Comparison of ENCODE assay signal across 33 mouse cellular contexts in the genomic region with DNA sequence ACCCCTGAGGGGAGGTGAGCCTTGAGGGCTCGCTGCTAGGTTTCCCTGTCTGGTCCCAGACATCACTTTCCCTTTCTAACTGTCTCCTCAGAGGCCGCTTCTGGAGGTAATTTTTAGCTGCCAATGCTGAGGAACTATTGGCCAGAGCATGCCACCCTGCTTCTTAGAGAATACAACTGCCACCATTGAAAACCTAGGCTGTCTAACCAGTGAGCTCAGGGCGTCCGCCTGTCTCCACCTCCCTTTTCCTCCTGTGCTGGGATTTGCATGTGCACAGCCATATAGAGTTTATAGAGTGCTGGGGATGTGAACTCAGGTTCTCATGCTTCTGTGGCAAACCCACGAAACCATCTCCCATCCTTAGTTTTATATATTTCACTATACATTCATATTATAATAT. TPM values are rescaled to one million over a fixed set of nuclear protein-coding genes. Genes with fewer than 3 reads are reported as not detected.
A peak's percentile ranks its signal among the peaks of the same experiment; 100 is the strongest.
DNase-seq lines count a peak whose midpoint lies in the region; ATAC-seq and TF ChIP-seq lines count a peak whose summit lies in the region.
"Had no signal": no experiment of that assay in that cellular context is flagged by ENCODE, and none has a peak within 500 bp of the region (broad histone marks: within the 10 kb centered on the region; RNA-seq: fewer than 3 reads in every experiment).

No protein-coding gene starts in this region.

- TF ChIP-seq RAD21 in CH12.LX (IDR thresholded peaks at IDR 0.05; ENCODE audit: low read depth, low read length), result no peak

- TF ChIP-seq CTCF in liver, postnatal 0 days (IDR thresholded peaks at IDR 0.05; ENCODE audit: low read depth), result no peak
- TF ChIP-seq CTCF in CH12.LX (conservative IDR thresholded peaks at IDR 0.05 in 1 of 2, IDR thresholded peaks at IDR 0.05 in 1 of 2; ENCODE audit: low read depth in 2 of 2, low read length in 2 of 2), result no peak

- H3K9me3 ChIP-seq in liver, postnatal 0 days (ENCODE audit: low read length), result no peaks in the 10 kb centered on the region
- no peaks in the 10 kb centered on the region for H3K9me3 ChIP-seq in CH12.LX (replicated peaks; ENCODE audit: low read length)
- H3K9me3 ChIP-seq in intestine, embryonic 15.5 days, result no peaks in the 10 kb centered on the region
- H3K9me3 ChIP-seq: embryonic facial prominence, embryonic 10.5 days; embryonic facial prominence, embryonic 13.5 days; forebrain, embryonic 12.5 days; forebrain, embryonic 15.5 days; hindbrain, embryonic 12.5 days; hindbrain, embryonic 15.5 days had no signal

- TF ChIP-seq POLR2A in CH12.LX (IDR thresholded peaks at IDR 0.05; ENCODE audit: low read depth, low read length), result peak; percentile 42; the same call in 1 of the 2 replicates

- H3K36me3 ChIP-seq in liver, postnatal 0 days (replicated peaks; ENCODE audit: insufficient read depth, low read length), result no peaks in the 10 kb centered on the region
- peaks cover 0 to 2% of the 10 kb centered on the region in 2 experiments for H3K36me3 ChIP-seq in CH12.LX (replicated peaks in 1 of 2; ENCODE audit: control insufficient read depth in 1 of 2, insufficient read depth in 1 of 2, low read length in 1 of 2)
- no peaks in the 10 kb centered on the region for H3K36me3 ChIP-seq in splenic B cell, adult 2 months (ENCODE audit: control insufficient read depth, insufficient read depth, low read length, poor library complexity, severe bottlenecking)
- H3K36me3 ChIP-seq in intestine, embryonic 15.5 days, result no peaks in the 10 kb centered on the region
- H3K36me3 ChIP-seq: embryonic facial prominence, embryonic 10.5 days; embryonic facial prominence, embryonic 13.5 days; forebrain, embryonic 12.5 days; forebrain, embryonic 15.5 days; hindbrain, embryonic 12.5 days; hindbrain, embryonic 15.5 days had no signal

- 60% methylated on average over 5 of the region's 5 CpGs for WGBS in liver, postnatal 0 days (ENCODE audit: insufficient replicate concordance)
- 73% methylated on average over 5 of the region's 5 CpGs for WGBS in intestine, embryonic 15.5 days

- no peaks in the 10 kb centered on the region for H3K27me3 ChIP-seq in liver, postnatal 0 days (ENCODE audit: insufficient read depth, low read length)
- no peaks in the 10 kb centered on the region for H3K27me3 ChIP-seq in CH12.LX (replicated peaks)
- H3K27me3 ChIP-seq in splenic B cell, adult 2 months (ENCODE audit: control insufficient read depth, insufficient read depth, low read length, poor library complexity, severe bottlenecking), result no peaks in the 10 kb centered on the region
- no peaks in the 10 kb centered on the region for H3K27me3 ChIP-seq in intestine, embryonic 15.5 days (replicated peaks)
- H3K27me3 ChIP-seq: embryonic facial prominence, embryonic 13.5 days; forebrain, embryonic 12.5 days; forebrain, embryonic 15.5 days; hindbrain, embryonic 12.5 days; hindbrain, embryonic 15.5 days had no signal

- H3K79me2 ChIP-seq in CH12.LX (replicated peaks; ENCODE audit: control insufficient read depth, extremely low read depth, insufficient read depth, poor library complexity, severe bottlenecking), result peaks cover 9% of the 10 kb centered on the region

- dilution Hi-C loops in CH12.LX (cut with MboI; ENCODE audit: extremely low pct_ligation_motif_present, extremely low pct_unique_long_range_greater_than_20kb, low sequenced_read_pairs), result no loop called here

- H3K4me3 ChIP-seq in liver, postnatal 0 days (ENCODE audit: low read depth, low read length), result no peak overlapping the region
- peak overlapping the region in 2 of 3 experiments; percentile 1 to 11 for H3K4me3 ChIP-seq in CH12.LX (replicated peaks in 1 of 3; ENCODE audit: low read depth in 2 of 3, low read length in 2 of 3, poor library complexity in 1 of 3)
- no peak overlapping the region for H3K4me3 ChIP-seq in intestine, embryonic 15.5 days (replicated peaks)
- H3K4me3 ChIP-seq: embryonic facial prominence, embryonic 10.5 days; embryonic facial prominence, embryonic 13.5 days; erythroblast, embryonic 14.5 days; forebrain, embryonic 12.5 days; forebrain, embryonic 15.5 days; hindbrain, embryonic 12.5 days; hindbrain, embryonic 15.5 days had no signal

- H3K27ac ChIP-seq in liver, postnatal 0 days (ENCODE audit: low read depth), result peak overlapping the region; percentile 34; the same call in 1 of the 2 replicates
- peak overlapping the region; percentile 84 for H3K27ac ChIP-seq in CH12.LX (ENCODE audit: insufficient read depth, low read depth)
- H3K27ac ChIP-seq in intestine, embryonic 15.5 days, result no peak overlapping the region
- H3K27ac ChIP-seq: embryonic facial prominence, embryonic 10.5 days; embryonic facial prominence, embryonic 13.5 days; forebrain, embryonic 12.5 days; forebrain, embryonic 15.5 days; hindbrain, embryonic 12.5 days; hindbrain, embryonic 15.5 days had no signal

- in situ Hi-C loops in CH12.LX (cut with MboI; ENCODE audit: low pct_ligation_motif_present, low pct_unique_long_range_greater_than_20kb, low sequenced_read_pairs), result no loop called here

- H3K4me2 ChIP-seq in liver, postnatal 0 days (ENCODE audit: low read depth, low read length), result no peak overlapping the region
- H3K4me2 ChIP-seq in CH12.LX (ENCODE audit: insufficient read depth, low read depth, poor library complexity, severe bottlenecking), result peak overlapping the region; percentile 86
- no peak overlapping the region for H3K4me2 ChIP-seq in intestine, embryonic 15.5 days (replicated peaks)
- H3K4me2 ChIP-seq: embryonic facial prominence, embryonic 13.5 days; forebrain, embryonic 12.5 days; forebrain, embryonic 15.5 days; heart, embryonic 11.5 days; hindbrain, embryonic 12.5 days; hindbrain, embryonic 15.5 days had no signal

- H3K9ac ChIP-seq in liver, postnatal 0 days (replicated peaks), result no peak overlapping the region
- peak overlapping the region; percentile 2; the same call in 1 of the 2 replicates for H3K9ac ChIP-seq in CH12.LX (ENCODE audit: insufficient read depth, low read depth)
- no peak overlapping the region for H3K9ac ChIP-seq in intestine, embryonic 15.5 days
- H3K9ac ChIP-seq: embryonic facial prominence, embryonic 13.5 days; forebrain, embryonic 12.5 days; forebrain, embryonic 15.5 days; hindbrain, embryonic 12.5 days; hindbrain, embryonic 15.5 days had no signal

- no peaks in the 10 kb centered on the region; the same call in 1 of the 2 replicates for H3K4me1 ChIP-seq in liver, postnatal 0 days (ENCODE audit: insufficient read depth)
- peaks cover 31 to 72% of the 10 kb centered on the region in 2 experiments for H3K4me1 ChIP-seq in CH12.LX (ENCODE audit: control insufficient read depth in 1 of 2, insufficient read depth in 2 of 2)
- H3K4me1 ChIP-seq in intestine, embryonic 15.5 days (replicated peaks), result no peaks in the 10 kb centered on the region
- H3K4me1 ChIP-seq: embryonic facial prominence, embryonic 10.5 days; embryonic facial prominence, embryonic 13.5 days; forebrain, embryonic 12.5 days; forebrain, embryonic 15.5 days; hindbrain, embryonic 12.5 days; hindbrain, embryonic 15.5 days had no signal

- TF ChIP-seq EP300 in liver, postnatal 0 days (IDR thresholded peaks at IDR 0.05; ENCODE audit: low read depth), result no peak
- 0 out of 2 replicates have a peak, but pooled peaks have one; percentile 8 for TF ChIP-seq EP300 in CH12.LX (IDR thresholded peaks at IDR 0.05; ENCODE audit: low read length)

- no peak for DNase-seq in liver, postnatal 0 days
- DNase-seq in liver (no peak), CH12.LX (ENCODE audit: extremely low read depth) (peak; percentile 54)
- peak; percentile 52 for DNase-seq in splenic B cell, adult 2 months (ENCODE audit: low read depth, low spot score)
- DNase-seq in gastrocnemius, postnatal 25 days, result no peak
- DNase-seq: cerebellum, adult 11 months; cerebellum, adult 8-10 months; cerebellum, postnatal 10 days; cerebellum, postnatal 36 days; embryo, embryonic 11 days; gastrocnemius, postnatal 10 days; heart, adult 11 months had no signal

- no peak for ATAC-seq in liver, postnatal 0 days
- ATAC-seq in megakaryocyte, adult 5-6 weeks (ENCODE audit: poor library complexity, severe bottlenecking), result peak; percentile 9; the same call in 1 of the 2 replicates
- no peak for ATAC-seq in intestine, embryonic 15.5 days
- ATAC-seq: forebrain, embryonic 15.5 days had no signal

RNA-seq across cellular contexts. Expression of gene Il2ra, which starts 11.2 kb away (rescaled TPM):
- polyA plus RNA-seq in liver, postnatal 0 days (2015; fragmentation: Nextera tagmentation; extraction: Ambion mirVana), result 0.06 and 0.23 TPM in 2 replicates
- total RNA-seq in CH12.LX (2012; rRNA removed) (5.5 and 6.0 TPM in 2 replicates), CH12.LX (2014; rRNA removed) (4.8 and 6.3 TPM in 2 replicates)
- polyA plus RNA-seq in CH12.LX (2012; ENCODE audit: insufficient read length, low read depth), result 8.7 and 8.8 TPM in 2 replicates
- total RNA-seq in megakaryocyte, adult 5-6 weeks (2015), result 0.42 and 0.75 TPM in 2 replicates
- total RNA-seq in megakaryocyte, adult 5-6 weeks (2017), result not detected in 2 replicates
- under 1 TPM; 0.35 to 0.46 TPM for total RNA-seq in gastrocnemius, postnatal 25 days (2021)
- polyA plus RNA-seq in intestine, embryonic 15.5 days (2015; fragmentation: Nextera tagmentation; extraction: Ambion mirVana), result 0.03 and 0.06 TPM in 2 replicates
- total RNA-seq: MEL had no signal
- polyA plus RNA-seq: embryonic facial prominence, embryonic 10.5 days; embryonic facial prominence, embryonic 13.5 days; forebrain, embryonic 12.5 days; forebrain, embryonic 15.5 days; heart, embryonic 11.5 days; heart, embryonic 14.5 days; heart, postnatal 0 days; hindbrain, embryonic 12.5 days had no signal

RNA-seq across cellular contexts. Expression of gene Gm17490, which starts 27.7 kb away (rescaled TPM):
- not detected in 2 replicates for polyA plus RNA-seq in liver, postnatal 0 days (2015; fragmentation: Nextera tagmentation; extraction: Ambion mirVana)
- total RNA-seq in CH12.LX (2012; rRNA removed) (not detected in 2 replicates), CH12.LX (2014; rRNA removed) (not detected in 2 replicates)
- not detected in 2 replicates for polyA plus RNA-seq in CH12.LX (2012; ENCODE audit: insufficient read length, low read depth)
- not detected in 2 replicates for total RNA-seq in megakaryocyte, adult 5-6 weeks (2015)
- total RNA-seq in megakaryocyte, adult 5-6 weeks (2017), result not detected in 2 replicates
- total RNA-seq in gastrocnemius, postnatal 25 days (2021), result not detected
- not detected in 2 replicates for polyA plus RNA-seq in intestine, embryonic 15.5 days (2015; fragmentation: Nextera tagmentation; extraction: Ambion mirVana)
- total RNA-seq: adrenal gland, postnatal 10 days; adrenal gland, postnatal 36 days; gastrocnemius, adult 18-20 months; gastrocnemius, postnatal 10 days; gastrocnemius, postnatal 4 days; heart, adult 8-10 months; heart, postnatal 25 days; hematopoietic stem cell, adult 5-6 weeks; MEL had no signal
- polyA plus RNA-seq: cortical plate, adult 2 months; embryonic facial prominence, embryonic 10.5 days; embryonic facial prominence, embryonic 13.5 days; erythroblast, embryonic 14.5 days; forebrain, embryonic 12.5 days; forebrain, embryonic 15.5 days; heart, embryonic 11.5 days; heart, embryonic 14.5 days; heart, postnatal 0 days; hindbrain, embryonic 12.5 days; hindbrain, embryonic 15.5 days had no signal

RNA-seq across cellular contexts. Expression of gene Rbm17, which starts 49.8 kb away (rescaled TPM):
- polyA plus RNA-seq in liver, postnatal 0 days (2015; fragmentation: Nextera tagmentation; extraction: Ambion mirVana), result 46.9 and 50.8 TPM in 2 replicates
- total RNA-seq in CH12.LX (2012; rRNA removed), result 199 and 248 TPM in 2 replicates
- total RNA-seq in CH12.LX (2014; rRNA removed), result 239 and 244 TPM in 2 replicates
- polyA plus RNA-seq in CH12.LX (2012; ENCODE audit: insufficient read length, low read depth), result 344 and 405 TPM in 2 replicates
- total RNA-seq in megakaryocyte, adult 5-6 weeks (2015), result 105 and 115 TPM in 2 replicates
- total RNA-seq in megakaryocyte, adult 5-6 weeks (2017), result 122 and 124 TPM in 2 replicates
- total RNA-seq in gastrocnemius, postnatal 25 days (2021), result 10 to 100 TPM; 44.1 to 55.2 TPM
- polyA plus RNA-seq in intestine, embryonic 15.5 days (2015; fragmentation: Nextera tagmentation; extraction: Ambion mirVana), result 128 and 138 TPM in 2 replicates

RNA-seq across cellular contexts. Expression of gene Il15ra, which starts 51.3 kb away (rescaled TPM):
- 23.8 and 31.1 TPM in 2 replicates for polyA plus RNA-seq in liver, postnatal 0 days (2015; fragmentation: Nextera tagmentation; extraction: Ambion mirVana)
- 14.4 and 15.1 TPM in 2 replicates for total RNA-seq in CH12.LX (2012; rRNA removed)
- total RNA-seq in CH12.LX (2014; rRNA removed), result 12.6 and 14.0 TPM in 2 replicates
- 16.6 and 19.4 TPM in 2 replicates for polyA plus RNA-seq in CH12.LX (2012; ENCODE audit: insufficient read length, low read depth)
- 13.5 and 15.4 TPM in 2 replicates for total RNA-seq in megakaryocyte, adult 5-6 weeks (2015)
- total RNA-seq in megakaryocyte, adult 5-6 weeks (2017), result 9.3 and 11.1 TPM in 2 replicates
- total RNA-seq in gastrocnemius, postnatal 25 days (2021), result 10 to 100 TPM; 24.7 to 26.6 TPM
- 2.1 and 2.6 TPM in 2 replicates for polyA plus RNA-seq in intestine, embryonic 15.5 days (2015; fragmentation: Nextera tagmentation; extraction: Ambion mirVana)
- polyA plus RNA-seq: erythroblast, embryonic 14.5 days; forebrain, embryonic 12.5 days had no signal

Comparison
In these comparisons a context has a peak if more than half of its experiments do, and no peak if none do; other contexts are left out.
1. DNase-seq: peak in CH12.LX (single experiment) and splenic B cell, adult 2 months (single experiment); none in liver, postnatal 0 days (single experiment), liver (single experiment) and gastrocnemius, postnatal 25 days (single experiment).
2. H3K4me3 ChIP-seq: peak in CH12.LX (2 of 3); none in liver, postnatal 0 days (single experiment) and intestine, embryonic 15.5 days (single experiment).